8 mouse cellular contexts compared by ENCODE assay signal in the genomic region with DNA sequence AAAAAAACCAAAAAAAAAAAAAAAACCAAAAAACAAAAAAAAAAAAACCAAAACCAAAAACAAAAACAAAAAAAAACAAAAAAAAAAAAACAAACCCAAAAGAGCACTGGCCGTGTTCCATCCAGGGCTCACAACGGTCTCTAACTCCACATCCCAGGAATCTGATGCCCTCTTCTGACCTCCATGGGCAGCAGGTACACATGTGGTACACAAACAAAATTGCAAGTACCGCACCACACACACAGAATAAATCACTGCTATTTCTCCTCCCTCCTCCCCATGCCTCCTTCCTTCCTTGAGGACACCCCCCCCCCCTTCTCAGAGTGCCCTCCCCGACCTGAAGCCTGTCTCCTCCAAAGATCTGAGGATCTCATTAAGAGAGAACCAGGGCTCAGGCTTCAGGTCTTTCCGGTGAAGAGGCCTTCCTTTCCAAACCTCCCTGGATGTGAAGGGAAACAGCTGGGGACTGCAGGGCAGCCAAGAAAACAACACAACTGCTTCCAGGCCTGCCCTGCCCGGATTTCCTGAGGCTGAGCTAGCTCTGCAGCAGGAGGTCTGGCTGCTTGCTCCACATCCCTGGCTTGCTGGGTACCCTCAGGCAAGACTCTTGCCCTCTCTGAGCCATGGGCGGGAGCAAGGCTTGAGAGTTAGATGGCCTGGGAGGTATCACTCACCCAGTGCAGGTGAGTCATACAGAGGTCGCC. TPM values are rescaled to one million over a fixed set of nuclear protein-coding genes. Genes with fewer than 3 reads are reported as not detected.
A peak's percentile ranks its signal among the peaks of the same experiment; 100 is the strongest.
DNase-seq lines count a peak whose midpoint lies in the region; ATAC-seq and TF ChIP-seq lines count a peak whose summit lies in the region.

No protein-coding gene starts in this region.

- intact Hi-C loops in gastrocnemius, adult 2 months (cut with DNase I): no loop called here
- intact Hi-C loops in heart, postnatal 14 days (cut with DNase I): no loop called here

- H3K27ac ChIP-seq in gastrocnemius, adult 2 months: no peak overlapping the region
- H3K27ac ChIP-seq in limb, embryonic 12.5 days: peak overlapping the region; percentile 62; the same call in 1 of the 2 replicates
- no peak overlapping the region for H3K27ac ChIP-seq in forebrain, embryonic 15.5 days (replicated peaks)
- H3K27ac ChIP-seq in midbrain, embryonic 14.5 days (replicated peaks; ENCODE audit: low read depth, low read length): no peak overlapping the region

- WGBS in limb, embryonic 12.5 days: 55% methylated on average over 8 of the region's 8 CpGs
- WGBS in forebrain, embryonic 15.5 days: 70% methylated on average over 8 of the region's 8 CpGs
- 79% methylated on average over 8 of the region's 8 CpGs for WGBS in midbrain, embryonic 14.5 days

- no peaks in the 10 kb centered on the region for H3K27me3 ChIP-seq in limb, embryonic 12.5 days
- no peaks in the 10 kb centered on the region for H3K27me3 ChIP-seq in forebrain, embryonic 15.5 days
- H3K27me3 ChIP-seq in midbrain, embryonic 14.5 days (ENCODE audit: control insufficient read depth, insufficient read depth, low read length): no peaks in the 10 kb centered on the region

- no peak for TF ChIP-seq CTCF in gastrocnemius, adult 2 months (IDR thresholded peaks at IDR 0.05)

- peak; percentile 36 for DNase-seq in gastrocnemius, adult 2 months
- DNase-seq in gastrocnemius, postnatal 4 days (ENCODE audit: low spot score in 2 of 2): no peak
- DNase-seq in embryo, embryonic 10.5 days (ENCODE audit: low spot score): peak; percentile 46
- DNase-seq in heart, postnatal 14 days: peak; percentile 65 to 68
- DNase-seq in thymus, postnatal 10 days (ENCODE audit: low spot score in 2 of 2): no peak
- DNase-seq in midbrain, embryonic 14.5 days: no peak

- ATAC-seq in limb, embryonic 12.5 days (ENCODE audit: insufficient number of reproducible peaks, insufficient read depth, low FRiP score, low TSS enrichment, low read depth): no peak; the same call in 1 of the 2 replicates
- ATAC-seq in forebrain, embryonic 15.5 days (replicated peaks): no peak
- ATAC-seq in midbrain, embryonic 14.5 days (ENCODE audit: low FRiP score, low TSS enrichment): no peak

- no peak overlapping the region for H3K9ac ChIP-seq in limb, embryonic 12.5 days (replicated peaks)
- H3K9ac ChIP-seq in forebrain, embryonic 15.5 days (replicated peaks): no peak overlapping the region
- no peak overlapping the region for H3K9ac ChIP-seq in midbrain, embryonic 14.5 days (replicated peaks; ENCODE audit: low read length)

- peaks cover 9% of the 10 kb centered on the region; the same call in 1 of the 2 replicates for H3K9me3 ChIP-seq in limb, embryonic 12.5 days
- no peaks in the 10 kb centered on the region for H3K9me3 ChIP-seq in forebrain, embryonic 15.5 days
- H3K9me3 ChIP-seq in midbrain, embryonic 14.5 days (ENCODE audit: control insufficient read depth, low read length): no peaks in the 10 kb centered on the region

- no peak overlapping the region for H3K4me3 ChIP-seq in gastrocnemius, adult 2 months
- no peak overlapping the region for H3K4me3 ChIP-seq in limb, embryonic 12.5 days (replicated peaks)
- no peak overlapping the region for H3K4me3 ChIP-seq in forebrain, embryonic 15.5 days
- H3K4me3 ChIP-seq in midbrain, embryonic 14.5 days (replicated peaks; ENCODE audit: low read depth, low read length): no peak overlapping the region

- no peak overlapping the region for H3K4me2 ChIP-seq in limb, embryonic 12.5 days
- no peak overlapping the region for H3K4me2 ChIP-seq in forebrain, embryonic 15.5 days (replicated peaks)
- H3K4me2 ChIP-seq in midbrain, embryonic 14.5 days (ENCODE audit: low read length): no peak overlapping the region

- H3K36me3 ChIP-seq in limb, embryonic 12.5 days: no peaks in the 10 kb centered on the region
- H3K36me3 ChIP-seq in forebrain, embryonic 15.5 days: no peaks in the 10 kb centered on the region
- H3K36me3 ChIP-seq in midbrain, embryonic 14.5 days (ENCODE audit: control insufficient read depth, insufficient read depth, low read length): no peaks in the 10 kb centered on the region

- no peaks in the 10 kb centered on the region for H3K4me1 ChIP-seq in limb, embryonic 12.5 days (replicated peaks)
- H3K4me1 ChIP-seq in forebrain, embryonic 15.5 days: no peaks in the 10 kb centered on the region
- H3K4me1 ChIP-seq in midbrain, embryonic 14.5 days (ENCODE audit: control insufficient read depth, insufficient read depth, low read length): no peaks in the 10 kb centered on the region

RNA-seq across cellular contexts. Expression of a gene that starts 15.0 kb away (rescaled TPM):
- 1 to 10 TPM; 4.4 to 7.3 TPM for total RNA-seq in gastrocnemius, adult 2 months (2021)
- total RNA-seq in gastrocnemius, postnatal 4 days (2021): 100 to 1,000 TPM; 182 to 208 TPM
- 10 to 100 TPM; 47.3 to 68.9 TPM for total RNA-seq in heart, postnatal 14 days (2021)
- 576 and 587 TPM in 2 replicates for polyA plus RNA-seq in limb, embryonic 12.5 days (2016; fragmentation: Nextera tagmentation; extraction: Ambion mirVana)
- polyA plus RNA-seq in forebrain, embryonic 15.5 days (2015; fragmentation: Nextera tagmentation; extraction: Ambion mirVana): 521 and 538 TPM in 2 replicates
- polyA plus RNA-seq in midbrain, embryonic 14.5 days (2014; fragmentation: Nextera tagmentation; extraction: Ambion mirVana): 521 and 580 TPM in 2 replicates

RNA-seq across cellular contexts. Expression of a gene that starts 38.6 kb away (rescaled TPM):
- total RNA-seq in gastrocnemius, adult 2 months (2021): 100 to 1,000 TPM; 365 to 571 TPM
- 1,000 to 10,000 TPM; 2,802 to 2,810 TPM for total RNA-seq in gastrocnemius, postnatal 4 days (2021)
- 1,000 to 10,000 TPM; 1,025 to 1,358 TPM for total RNA-seq in heart, postnatal 14 days (2021)
- 12,553 and 13,538 TPM in 2 replicates for polyA plus RNA-seq in limb, embryonic 12.5 days (2016; fragmentation: Nextera tagmentation; extraction: Ambion mirVana)
- polyA plus RNA-seq in forebrain, embryonic 15.5 days (2015; fragmentation: Nextera tagmentation; extraction: Ambion mirVana): 16,767 and 16,970 TPM in 2 replicates
- 16,375 and 16,992 TPM in 2 replicates for polyA plus RNA-seq in midbrain, embryonic 14.5 days (2014; fragmentation: Nextera tagmentation; extraction: Ambion mirVana)

RNA-seq across cellular contexts. Expression of a gene that starts 49.9 kb away (rescaled TPM):
- 1 to 10 TPM; 5.8 to 6.2 TPM for total RNA-seq in gastrocnemius, adult 2 months (2021)
- 1 to 10 TPM; 9.7 to 9.8 TPM for total RNA-seq in gastrocnemius, postnatal 4 days (2021)
- total RNA-seq in heart, postnatal 14 days (2021): 1 to 10 TPM; 7.1 to 7.7 TPM
- 13.0 and 13.1 TPM in 2 replicates for polyA plus RNA-seq in limb, embryonic 12.5 days (2016; fragmentation: Nextera tagmentation; extraction: Ambion mirVana)
- polyA plus RNA-seq in forebrain, embryonic 15.5 days (2015; fragmentation: Nextera tagmentation; extraction: Ambion mirVana): 32.6 and 34.2 TPM in 2 replicates
- 28.6 and 28.8 TPM in 2 replicates for polyA plus RNA-seq in midbrain, embryonic 14.5 days (2014; fragmentation: Nextera tagmentation; extraction: Ambion mirVana)

Comparison
In these comparisons a context has a peak if more than half of its experiments do, and no peak if none do; other contexts are left out.
1. DNase-seq: peak in gastrocnemius, adult 2 months (single experiment), embryo, embryonic 10.5 days (single experiment) and heart, postnatal 14 days (2 of 2); none in gastrocnemius, postnatal 4 days (0 of 2), thymus, postnatal 10 days (0 of 2) and midbrain, embryonic 14.5 days (single experiment).
2. RNA of a gene that starts 15.0 kb away (total RNA-seq): 182 to 208 TPM in gastrocnemius, postnatal 4 days and 47.3 to 68.9 TPM in heart, postnatal 14 days; 4.4 to 7.3 TPM in gastrocnemius, adult 2 months; every median in the first group is over 4 times any median in the second.